Mouse (Mus musculus) G1E (cell line): ENCODE results near the gene Zfp839.

Experiments
- CTCF ChIP-seq: IDR thresholded peaks from 2 replicates; pipeline ENCODE4 v1.5.1; 2012; ENCODE audit warnings: low read depth, low read length, inconsistent platforms, mixed read lengths
- GATA1 ChIP-seq: IDR thresholded peaks from 2 replicates; pipeline ENCODE4 v1.6.1; 2012; ENCODE audit warnings: borderline replicate concordance, low read length, inconsistent platforms, mixed read lengths
- GATA2 ChIP-seq: IDR thresholded peaks from 2 replicates; pipeline ENCODE4 v1.6.1; 2012; ENCODE audit warnings: low read depth, low read length, inconsistent platforms, borderline replicate concordance
- POLR2AphosphoS5 ChIP-seq: IDR thresholded peaks from 2 replicates; pipeline ENCODE4 v1.6.1; 2012; ENCODE audit warnings: low read depth, low read length, inconsistent platforms; ENCODE audit not compliant: insufficient replicate concordance
- TAL1 ChIP-seq: conservative IDR thresholded peaks from 2 replicates; pipeline ENCODE4 v1.6.1; 2012; ENCODE audit warnings: low read depth, low read length, inconsistent platforms, mixed read lengths

GRCm38 (mm10) chr12:110850010-110850928 is at the start of gene Zfp839:
- TF ChIP-seq POLR2AphosphoS5 (no peak), TAL1 (no peak), CTCF (no peak), GATA1 (no peak), GATA2 (no peak)
